Mouse (Mus musculus) megakaryocyte-erythroid progenitor cell, adult 5-6 weeks (primary cell): ENCODE measurements around the gene Stom. TPM values are rescaled to one million over a fixed set of nuclear protein-coding genes. Genes with fewer than 3 reads are reported as not detected.

ENCODE experiments used
- ATAC-seq: replicated peaks from 2 replicates; pipeline ENCODE4 v1.8.0; 2016; ENCODE audit warnings: mild to moderate bottlenecking, inconsistent platforms; ENCODE audit not compliant: severe bottlenecking, poor library complexity, low FRiP score, low TSS enrichment
- total RNA-seq, 2 experiments: library from RNA; stranded (forward) in 1 of 2; stranded (reverse) in 1 of 2; fragments of 200-1000, 215-1000 nt in 1 of 2; fragments of >200 nt in 1 of 2; fragmentation: Nextera tagmentation in 1 of 2; gene quantifications; 2 replicates each; pipeline ENCODE4 v1.2.3; 2014 to 2017

Gene Stom
- total RNA-seq (2014; fragmentation: Nextera tagmentation) (142 and 145 TPM in 2 replicates), total RNA-seq (2017) (155 and 216 TPM in 2 replicates)

DNA sequence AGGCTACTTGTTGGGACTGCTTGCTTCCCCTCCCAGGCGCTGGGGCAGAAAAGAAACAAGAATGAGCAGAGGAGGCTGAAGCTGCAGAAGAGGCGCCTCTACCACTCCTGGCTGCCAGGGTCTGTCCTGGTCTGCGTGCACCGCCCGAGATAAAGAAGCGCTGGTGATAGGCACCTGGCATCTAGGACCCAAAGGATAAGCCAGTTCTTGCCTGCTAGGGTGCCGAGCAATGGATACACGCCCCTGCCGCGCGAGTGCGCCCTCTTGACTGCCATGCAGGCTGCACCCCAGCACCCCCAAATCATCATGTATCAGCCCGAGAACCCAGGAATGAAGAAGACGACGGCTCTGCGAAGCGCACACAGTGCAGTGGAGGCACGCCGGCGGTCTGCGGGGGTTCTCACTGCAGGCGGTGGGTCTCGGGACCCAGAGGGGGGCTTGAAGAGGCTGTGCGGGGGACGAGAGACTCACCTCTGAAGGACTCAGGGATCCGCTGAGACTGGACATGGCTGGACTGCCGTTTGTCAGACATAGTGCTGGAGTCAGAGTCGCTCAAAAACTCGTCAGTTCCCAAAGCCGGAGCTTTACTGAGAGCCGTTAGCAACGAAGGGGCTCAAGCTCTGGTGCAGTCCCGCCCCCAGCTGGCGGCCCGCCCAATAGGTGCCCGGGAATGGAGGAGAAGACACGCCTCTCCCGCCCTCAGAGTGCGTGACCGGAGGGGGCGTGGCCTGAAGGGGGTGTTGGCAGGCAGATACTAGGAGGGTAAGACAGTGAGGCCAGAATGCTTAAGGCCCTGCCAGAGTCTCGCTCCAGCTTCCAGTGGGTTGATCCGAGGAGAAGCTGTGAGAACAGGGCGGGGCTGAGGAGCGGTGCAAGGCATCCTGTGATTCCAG, at the start of gene Stom:
Gene Stom (minus strand): TSS at position 589 of the 893 bp plus-strand sequence.
- peak; percentile 92 for ATAC-seq

DNA sequence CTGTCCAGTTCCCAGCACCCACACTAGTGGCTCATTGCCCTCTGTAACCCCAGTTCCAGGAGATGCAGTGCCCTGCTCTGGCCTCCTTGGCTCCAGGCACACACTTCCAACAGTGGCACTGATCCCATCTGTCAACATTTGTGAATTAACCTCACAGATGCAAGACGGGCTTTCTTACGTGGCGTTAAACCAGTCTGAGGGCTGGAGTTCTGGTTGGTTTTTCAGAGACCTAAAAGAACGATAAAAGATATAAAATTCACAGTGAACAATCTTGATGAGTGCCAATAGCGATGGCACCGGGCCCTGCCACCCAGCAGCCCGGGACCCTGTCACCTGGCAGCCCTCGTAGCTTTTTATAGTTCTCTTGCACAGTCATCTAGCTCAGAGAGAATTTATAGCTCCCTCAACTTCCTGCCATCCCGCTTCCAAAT, 48.7 kb upstream of the Stom start:
- ATAC-seq = no peak

DNA sequence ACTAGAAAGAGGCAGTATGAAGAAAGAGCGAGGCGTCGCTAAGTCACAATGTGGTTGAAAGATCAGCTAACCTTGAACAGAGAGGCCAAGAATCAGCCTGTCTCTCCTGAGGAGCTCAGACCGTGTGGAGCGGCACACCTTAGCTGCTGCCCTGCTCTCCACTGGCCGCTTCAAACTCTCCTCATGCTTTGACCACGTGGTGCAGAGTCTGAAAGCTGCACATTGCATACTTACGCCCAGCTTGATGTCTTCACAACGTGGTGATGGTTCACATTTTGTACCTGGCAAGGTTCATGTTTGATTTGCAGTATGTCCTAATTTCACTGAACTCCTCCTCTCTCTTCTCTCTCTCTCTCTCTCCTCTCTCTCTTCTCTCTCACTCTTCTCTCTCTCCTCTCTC, 42.5 kb upstream of the Stom start:
- no peak for ATAC-seq

DNA sequence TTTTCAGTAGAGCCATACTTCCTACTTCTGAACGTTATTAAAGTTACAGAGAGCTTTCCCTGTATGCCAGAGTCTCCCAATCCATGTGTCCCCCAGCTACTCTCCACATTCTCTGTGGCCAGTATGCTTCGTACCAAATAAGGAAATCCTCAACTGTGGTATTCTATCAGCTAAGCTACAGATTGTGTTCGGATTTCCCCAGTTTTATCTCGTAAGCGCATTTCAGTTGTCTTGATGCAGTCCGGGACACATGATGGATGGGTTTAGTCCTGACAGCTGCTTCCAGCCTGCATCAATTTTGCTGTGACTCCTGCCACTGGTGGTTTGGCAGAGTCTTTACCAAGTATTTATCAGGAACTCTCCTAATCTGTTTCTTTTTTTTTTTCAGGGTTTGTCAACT, 40.8 kb upstream of the Stom start:
- no peak for ATAC-seq

DNA sequence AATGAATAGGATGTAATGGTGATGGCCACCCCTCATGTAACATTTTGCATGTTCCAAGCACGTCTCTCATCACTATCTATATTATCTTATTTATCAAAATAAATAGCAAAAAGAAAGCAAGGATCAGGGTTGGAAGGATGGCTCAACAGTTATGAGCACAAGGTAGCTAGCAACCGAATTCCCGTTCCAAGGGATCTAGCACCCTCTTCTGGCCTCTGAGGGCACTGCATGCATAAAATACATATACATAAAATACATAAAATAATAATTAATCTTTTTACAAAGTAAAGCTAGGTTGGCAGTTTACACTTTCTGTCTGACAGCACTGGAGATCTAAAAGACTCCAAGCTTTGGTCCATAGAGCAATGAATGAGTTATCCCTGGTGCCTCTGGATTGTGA, 36.2 kb upstream of the Stom start:
- no peak for ATAC-seq

DNA sequence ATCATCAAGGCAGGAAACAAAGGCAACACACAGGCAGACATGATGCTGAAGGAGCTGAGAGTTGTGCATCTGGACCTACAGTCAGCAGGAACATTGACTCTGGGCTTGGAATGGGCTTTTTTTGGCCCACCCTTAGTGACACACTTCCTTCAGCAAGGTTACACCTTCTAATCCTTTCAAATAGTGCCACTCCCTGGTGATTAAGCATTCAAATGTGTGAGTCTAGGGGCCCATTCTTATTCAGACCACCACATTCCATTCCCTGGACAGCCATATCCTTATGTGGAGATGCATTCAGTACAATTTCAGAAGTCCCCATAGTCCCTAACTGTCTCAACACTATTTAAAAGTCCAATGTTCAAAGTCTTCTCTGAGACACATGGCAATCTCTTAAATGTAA, 33.9 kb upstream of the Stom start:
- no peak for ATAC-seq

DNA sequence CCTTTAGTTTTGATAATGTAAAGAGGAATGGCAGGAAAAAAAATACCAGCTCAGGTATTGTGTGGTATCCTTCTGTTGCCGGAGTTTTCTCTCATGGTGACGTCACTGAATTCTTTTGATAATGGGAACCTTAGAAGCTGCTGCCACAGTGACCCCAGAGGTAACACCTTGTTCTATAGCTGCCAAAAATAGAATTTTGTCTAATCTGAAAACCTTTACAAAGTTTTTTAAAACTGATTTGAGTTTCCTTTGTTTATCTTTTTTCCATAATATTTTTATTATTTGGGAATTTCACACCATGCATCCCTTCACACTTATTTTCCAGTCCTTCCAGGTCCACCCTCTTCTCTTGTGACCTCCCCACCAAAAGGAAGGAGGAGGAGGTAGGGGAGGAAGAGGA, 30.9 kb upstream of the Stom start, which contains the start of gene 4930568D16Rik:
Gene 4930568D16Rik (minus strand): TSS at position 101 of the 400 bp plus-strand sequence.
- ATAC-seq = no peak

DNA sequence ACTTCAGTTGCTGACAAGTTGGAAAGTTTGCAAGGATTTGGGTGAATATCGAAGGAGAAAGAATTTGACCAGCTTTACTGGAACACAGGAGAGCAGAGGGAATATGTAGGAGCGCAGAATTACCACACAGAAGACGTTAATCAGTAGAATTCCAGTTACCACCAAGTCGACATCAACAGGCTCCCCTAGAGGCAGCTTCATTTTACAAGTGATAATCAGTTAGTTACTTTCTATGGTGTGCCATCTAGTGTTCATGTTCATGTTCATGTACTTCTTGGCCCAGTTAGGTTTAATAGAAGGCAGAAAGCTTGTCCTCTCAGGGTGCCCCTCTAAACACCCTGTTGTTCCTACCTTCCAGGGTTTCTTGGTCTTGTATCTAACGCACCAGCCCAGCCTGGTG, 12.4 kb upstream of the Stom start:
- peak; percentile 85 for ATAC-seq

DNA sequence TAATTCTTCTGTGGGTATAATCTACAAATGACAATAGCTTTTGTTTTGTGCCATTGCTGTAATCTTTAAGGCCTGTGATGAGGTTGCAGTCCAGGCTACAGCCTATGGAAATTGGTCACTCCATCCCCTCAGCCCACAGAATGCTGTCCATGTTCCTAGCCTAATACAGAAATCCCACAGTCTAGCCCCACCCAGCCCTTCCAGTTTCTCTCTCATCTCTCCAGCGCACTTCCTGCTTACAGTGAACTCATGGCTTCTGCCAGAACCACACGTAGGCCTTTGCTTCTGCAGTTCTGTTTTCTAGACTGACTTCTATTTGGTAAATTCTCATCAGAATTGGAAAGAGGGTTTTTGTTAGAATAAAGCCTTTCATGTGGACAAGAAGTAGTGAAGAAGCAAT, 9.2 kb upstream of the Stom start:
- no peak for ATAC-seq

DNA sequence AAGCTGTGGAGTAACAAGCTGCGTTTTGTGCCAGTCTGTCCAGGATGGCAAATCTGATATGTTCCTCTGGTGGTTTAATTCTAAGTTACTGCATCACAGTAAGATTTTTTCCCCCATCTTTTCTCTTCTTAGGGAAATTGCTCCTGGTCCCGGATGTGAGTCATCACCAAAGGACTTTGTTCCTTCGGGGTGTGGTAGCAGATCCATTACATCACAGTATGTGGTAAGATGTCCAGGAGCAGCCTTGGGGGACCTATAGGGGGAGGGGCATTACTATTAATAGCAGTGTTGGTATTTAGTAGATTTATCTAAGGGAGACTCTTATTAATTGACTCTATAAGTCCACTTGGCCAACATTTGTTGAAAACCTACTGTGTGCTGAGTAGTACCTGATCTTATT, 5.8 kb upstream of the Stom start:
- ATAC-seq = no peak

DNA sequence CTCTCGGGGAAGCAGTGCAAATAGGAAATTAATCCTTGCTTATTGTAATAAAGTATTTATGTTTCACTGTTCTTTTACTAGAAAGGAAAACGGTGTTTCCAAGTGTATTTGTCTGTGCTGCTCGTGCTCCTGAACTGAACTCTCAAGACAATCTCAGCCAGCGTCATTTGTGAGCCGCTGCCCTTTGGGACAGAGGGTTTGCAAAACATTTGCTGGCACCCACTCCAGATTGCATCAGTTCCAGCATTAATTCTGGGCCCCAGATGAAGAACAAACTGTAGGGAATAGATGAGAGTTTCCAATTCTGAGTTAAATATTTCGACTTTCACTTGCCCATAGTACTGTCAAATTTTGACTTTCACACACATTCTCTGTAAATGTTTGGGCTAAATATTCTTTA, 1.9 kb upstream of the Stom start:
- ATAC-seq = no peak

DNA sequence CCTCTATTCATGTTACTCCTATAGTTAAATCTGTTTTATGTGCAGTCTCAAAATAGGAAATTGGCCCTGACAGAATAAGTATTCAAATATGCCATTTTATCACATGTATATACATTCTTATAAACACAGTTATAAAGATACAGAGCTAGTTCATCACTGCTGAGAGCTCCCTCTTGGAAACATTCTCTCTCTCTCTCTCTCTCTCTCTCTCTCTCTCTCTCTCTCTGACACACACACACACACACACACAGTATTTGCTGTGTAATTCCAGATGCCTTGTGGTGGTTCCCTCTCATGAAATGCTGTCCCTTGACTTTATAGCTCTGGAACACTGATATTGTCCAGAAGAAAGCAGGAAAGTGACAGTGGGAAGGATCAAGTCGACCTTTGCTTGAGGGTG, 1.3 kb upstream of the Stom start:
- ATAC-seq = no peak

DNA sequence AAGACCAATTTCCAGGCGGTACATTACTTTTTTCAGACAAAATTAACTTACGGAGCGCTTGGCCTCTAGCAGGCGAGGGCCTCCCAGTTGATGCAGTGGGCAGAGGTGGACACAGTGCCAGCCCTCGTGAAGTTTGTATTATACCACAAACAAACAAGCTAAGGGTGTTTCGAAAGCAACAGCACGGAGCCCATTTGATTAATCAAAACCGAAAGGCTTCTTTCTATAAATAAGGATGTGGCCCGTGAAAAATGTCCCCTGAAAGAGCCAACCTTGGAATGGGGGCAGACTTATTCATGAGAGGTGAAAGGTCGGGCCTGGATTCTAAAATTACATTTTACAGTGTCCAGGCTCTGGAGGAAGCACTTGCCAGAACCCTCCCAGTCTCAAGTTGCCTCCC, 643 bp upstream of the Stom start:
- no peak for ATAC-seq

DNA sequence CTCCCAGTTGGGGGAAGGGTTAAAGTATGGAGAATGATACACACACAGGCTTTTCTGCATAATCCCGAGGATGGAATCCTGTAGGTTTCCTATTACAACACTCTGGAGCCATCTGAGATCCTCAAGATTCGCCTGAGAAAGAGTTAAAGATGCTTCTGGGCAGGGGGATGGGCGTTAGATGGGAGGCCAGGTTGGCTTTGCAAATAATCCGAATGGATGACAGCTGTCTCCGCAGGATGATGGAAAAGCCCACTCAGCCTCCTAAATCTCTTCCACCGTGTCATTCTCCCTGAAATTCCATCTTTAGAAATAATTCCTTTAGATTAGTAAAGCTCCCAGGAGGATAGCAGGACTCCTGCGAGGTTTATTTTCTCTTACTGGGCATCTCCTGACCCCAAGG, 1.2 kb downstream of the Stom start:
- ATAC-seq = no peak

DNA sequence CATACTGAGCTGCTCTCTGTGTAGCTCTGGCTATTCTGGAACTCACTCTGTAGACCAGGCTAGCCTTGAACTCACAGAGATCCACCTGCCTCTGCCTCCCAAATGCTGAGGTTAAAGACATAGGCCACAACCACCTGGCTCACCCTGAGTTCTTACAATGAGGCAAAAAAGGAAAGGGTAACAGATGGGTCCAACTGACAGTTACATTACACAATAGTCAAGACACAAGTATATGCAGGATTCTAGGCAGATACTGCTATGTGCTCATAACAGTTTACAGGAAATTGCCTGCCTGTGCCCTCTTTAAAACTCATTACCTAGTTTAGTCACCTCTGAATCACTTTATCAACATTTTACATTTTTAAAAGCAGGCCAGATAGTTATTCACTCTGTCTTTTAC, 3.1 kb downstream of the Stom start:
- ATAC-seq = no peak

DNA sequence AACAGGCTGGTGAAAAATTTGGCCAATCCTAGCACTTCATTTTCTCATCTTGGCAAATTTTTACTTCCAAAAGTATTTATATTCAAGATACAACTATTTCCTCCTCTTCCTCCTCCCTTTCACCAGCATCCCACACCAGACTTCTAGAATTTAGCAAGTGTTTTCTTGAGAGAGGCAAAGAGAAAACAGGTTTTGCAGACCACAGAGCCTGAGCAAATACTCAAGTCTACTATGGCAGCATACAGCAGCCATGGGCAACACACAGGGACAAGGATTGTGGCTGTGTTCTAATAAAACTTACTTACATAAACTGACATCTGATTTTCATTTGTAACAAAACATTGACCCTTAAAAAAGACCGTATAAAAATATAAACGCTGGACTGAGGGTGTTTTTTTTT, 5.6 kb downstream of the Stom start:
- ATAC-seq = no peak

DNA sequence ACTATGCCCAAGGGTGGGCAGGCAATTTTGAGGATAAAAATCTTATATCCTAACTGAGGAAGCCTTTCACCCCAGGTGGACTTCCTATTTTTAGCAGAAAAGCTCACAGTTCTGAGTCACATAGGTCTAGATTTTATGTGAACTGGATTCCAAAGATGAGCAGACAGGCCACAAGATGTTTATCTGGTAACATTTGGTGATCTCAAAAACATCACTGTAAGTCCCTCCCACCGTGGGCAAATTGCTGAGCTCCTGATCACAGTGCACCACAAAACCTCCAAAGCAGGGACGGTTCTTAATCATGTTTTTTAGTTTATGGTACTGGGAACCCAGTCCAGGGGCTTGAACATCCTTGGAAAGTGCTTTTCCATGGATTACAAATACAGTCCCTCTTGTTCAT, 7.7 kb downstream of the Stom start:
- ATAC-seq = no peak

DNA sequence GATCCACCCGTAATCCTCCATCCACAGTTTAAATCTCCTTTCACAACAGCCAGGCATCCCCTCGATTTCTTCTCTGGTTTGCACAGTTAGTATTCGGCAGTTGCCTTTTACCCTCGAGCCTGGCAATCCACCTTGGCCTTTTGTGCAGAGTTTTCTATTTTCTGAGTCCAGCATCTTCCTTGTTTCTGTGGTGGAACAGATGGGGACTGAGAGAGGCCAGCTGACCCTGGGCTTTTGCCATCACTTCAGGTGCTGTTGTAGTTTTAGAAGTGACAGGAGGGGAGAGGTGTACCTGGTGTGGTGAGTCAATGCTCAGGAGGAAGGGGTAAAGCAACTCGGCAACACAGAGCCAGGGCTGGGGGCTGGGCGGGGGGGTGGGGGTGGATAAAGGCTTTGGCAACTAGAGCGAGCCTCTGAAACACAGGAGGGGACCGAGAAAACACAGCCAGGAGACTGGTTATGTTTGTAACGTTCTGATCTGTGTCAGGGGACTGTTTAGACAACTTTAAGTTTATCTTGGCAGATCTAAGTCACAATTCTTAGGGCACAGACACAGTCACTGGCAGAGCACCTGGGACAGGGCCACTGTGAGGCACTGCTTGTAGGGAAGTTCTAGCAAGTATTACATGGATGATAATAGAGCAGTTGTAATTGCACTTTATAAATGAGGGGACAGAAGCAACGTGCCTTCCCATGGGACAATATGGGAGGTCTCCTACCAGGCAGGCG, 8.5 kb downstream of the Stom start:
- no peak for ATAC-seq

DNA sequence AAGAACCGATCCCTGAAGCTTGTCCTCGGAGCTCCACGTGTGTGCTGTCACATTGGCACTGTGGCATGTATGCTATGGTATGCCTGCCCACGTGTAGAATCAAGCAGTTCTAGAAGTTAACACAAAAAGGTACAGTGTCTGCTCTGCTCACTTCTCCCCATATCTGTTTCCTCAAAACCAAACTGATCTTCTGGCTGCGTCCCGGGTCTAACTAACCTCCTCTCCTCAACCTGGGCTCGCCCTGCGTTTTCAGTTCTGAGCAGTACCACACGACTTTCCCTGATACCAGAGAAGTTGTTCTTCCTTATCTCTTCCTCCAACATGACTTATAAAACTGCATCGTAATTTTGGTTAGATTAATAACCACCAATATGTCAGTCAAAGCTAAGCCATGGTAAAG, 9.2 kb downstream of the Stom start:
- ATAC-seq = peak; percentile 77

DNA sequence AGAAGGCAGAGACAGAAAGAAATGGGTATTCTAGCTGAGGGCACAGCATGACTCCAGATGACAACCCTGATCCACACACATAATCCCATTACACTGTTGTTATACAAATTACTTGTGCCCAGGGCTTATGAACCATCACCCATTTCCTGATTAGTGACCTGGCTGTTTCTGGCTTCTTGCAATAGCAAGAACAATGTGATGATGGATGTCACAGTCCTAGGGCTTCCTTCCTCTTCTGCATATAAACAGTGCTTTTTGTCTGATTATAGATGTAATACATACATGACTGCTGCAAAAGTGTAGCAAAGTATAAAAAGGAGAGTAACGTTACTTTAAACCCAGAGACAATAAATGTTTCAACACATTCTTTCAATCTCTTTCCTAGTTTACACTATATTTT, 9.8 kb downstream of the Stom start:
- ATAC-seq = no peak

DNA sequence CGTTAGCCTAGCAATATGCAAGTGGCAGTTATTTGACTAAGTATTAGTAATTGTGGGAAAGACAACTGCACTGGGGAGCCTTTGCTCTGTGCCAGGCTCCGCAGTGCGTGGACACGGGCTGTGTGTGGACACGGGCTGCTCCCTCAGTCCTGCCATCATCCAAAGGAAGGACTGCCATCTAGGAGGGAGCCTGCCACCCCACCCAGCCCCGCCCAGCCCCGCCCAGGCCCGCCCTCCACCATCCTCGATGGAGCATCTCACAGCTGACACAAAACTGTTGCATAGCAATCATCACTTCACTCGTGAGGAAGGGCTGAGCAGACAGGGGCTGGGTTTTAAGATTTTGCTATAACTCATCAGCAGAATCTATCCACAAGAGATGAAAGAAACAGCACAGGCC, 10.8 kb downstream of the Stom start:
- no peak for ATAC-seq
